Mouse (Mus musculus) gastrocnemius, postnatal 10 days (tissue): ENCODE results near the gene Rbms3. TPM values are rescaled to one million over a fixed set of nuclear protein-coding genes. Genes with fewer than 3 reads are reported as not detected.
A peak's percentile ranks its signal among the peaks of the same experiment; 100 is the strongest.

Experiments used
- DNase-seq: peaks from one replicate; pipeline ENCODE4 v3.0.0; 2021; ENCODE audit warnings: mixed read lengths
- total RNA-seq, 2 experiments: library from RNA; stranded (reverse); gene quantifications; 2 replicates each; pipeline ENCODE4 v1.2.3; 2021

The Rbms3 gene
- total RNA-seq, 2 experiments from 2014 or later: 26.9 to 37.4 TPM

- DNase-seq: no peak
Measured at GRCm38 (mm10) chr9:117041993-117042366, 587.7 kb downstream of the Rbms3 start.

- no peak for DNase-seq
Measured at GRCm38 (mm10) chr9:117041291-117041992, 588.3 kb downstream of the Rbms3 start.

- peak; percentile 53 for DNase-seq
Measured at GRCm38 (mm10) chr9:117039941-117040453, 589.7 kb downstream of the Rbms3 start.

GRCm38 (mm10) chr9:117032690-117033089, 597.0 kb downstream of the Rbms3 start:
- DNase-seq: no peak

- DNase-seq: no peak
Measured at GRCm38 (mm10) chr9:117031237-117031636, 598.5 kb downstream of the Rbms3 start.

GRCm38 (mm10) chr9:117030837-117031236, 598.9 kb downstream of the Rbms3 start:
- DNase-seq: peak; percentile 94

- no peak for DNase-seq
Measured at GRCm38 (mm10) chr9:117029953-117030352, 599.8 kb downstream of the Rbms3 start.

- DNase-seq: no peak
Measured at GRCm38 (mm10) chr9:117028586-117028985, 601.1 kb downstream of the Rbms3 start.

GRCm38 (mm10) chr9:117022086-117022485, 607.6 kb downstream of the Rbms3 start:
- DNase-seq: no peak

- DNase-seq: no peak
Measured at GRCm38 (mm10) chr9:117021506-117021905, 608.2 kb downstream of the Rbms3 start.

GRCm38 (mm10) chr9:117020216-117020615, 609.5 kb downstream of the Rbms3 start:
- no peak for DNase-seq

- no peak for DNase-seq
Measured at GRCm38 (mm10) chr9:117018741-117019163, 611.0 kb downstream of the Rbms3 start.

- DNase-seq: no peak
Measured at GRCm38 (mm10) chr9:117018301-117018700, 611.4 kb downstream of the Rbms3 start.

- DNase-seq: no peak
Measured at GRCm38 (mm10) chr9:117016605-117017319, 613.0 kb downstream of the Rbms3 start.

GRCm38 (mm10) chr9:117013386-117013785, 616.3 kb downstream of the Rbms3 start:
- DNase-seq: no peak

- DNase-seq: no peak
Measured at GRCm38 (mm10) chr9:117010801-117011200, 618.9 kb downstream of the Rbms3 start.

GRCm38 (mm10) chr9:117008194-117008593, 621.5 kb downstream of the Rbms3 start:
- DNase-seq: no peak

GRCm38 (mm10) chr9:117002083-117002482, 627.6 kb downstream of the Rbms3 start:
- DNase-seq: no peak

- DNase-seq: no peak
Measured at GRCm38 (mm10) chr9:116999186-116999585, 630.5 kb downstream of the Rbms3 start.

- no peak for DNase-seq
Measured at GRCm38 (mm10) chr9:116990321-116990720, 639.4 kb downstream of the Rbms3 start.

GRCm38 (mm10) chr9:116980801-116981200, 648.9 kb downstream of the Rbms3 start:
- DNase-seq: no peak

- no peak for DNase-seq
Measured at GRCm38 (mm10) chr9:116977428-116977827, 652.3 kb downstream of the Rbms3 start.

- DNase-seq: no peak
Measured at GRCm38 (mm10) chr9:116976575-116977408, 652.9 kb downstream of the Rbms3 start.
